Mouse (Mus musculus) intestine, postnatal 0 days (tissue): Measurements from ENCODE around the gene Srrd. TPM values are rescaled to one million over a fixed set of nuclear protein-coding genes. Genes with fewer than 3 reads are reported as not detected.

Experiments used
- ATAC-seq: fragments of 200-750 bp; cut with Nextera tagmentation; 2 replicates; pipeline ENCODE4 v1.8.0; 2017; ENCODE audit warnings: mild to moderate bottlenecking, moderate TSS enrichment, moderate library complexity
- H3K27ac ChIP-seq: fragments of 300-500 bp; sonication (generic); 2 replicates; pipeline ENCODE4 v1.5.1; 2014; ENCODE audit warnings: mild to moderate bottlenecking, low read depth, low read length, moderate library complexity
- H3K27me3 ChIP-seq: fragments of 300-500 bp; sonication (generic); replicated peaks from 2 replicates; pipeline ENCODE4 v1.6.1; 2014; ENCODE audit warnings: low read length, mixed read lengths; ENCODE audit not compliant: control insufficient read depth, insufficient read depth
- H3K36me3 ChIP-seq: fragments of 300-500 bp; sonication (generic); 2 replicates; pipeline ENCODE4 v1.6.1; 2014; ENCODE audit warnings: mild to moderate bottlenecking, moderate library complexity; ENCODE audit not compliant: control insufficient read depth, insufficient read depth
- H3K4me1 ChIP-seq: fragments of 300-500 bp; sonication (generic); replicated peaks from 2 replicates; pipeline ENCODE4 v1.6.1; 2014; ENCODE audit warnings: antibody characterized with exemption, low read length, mixed read lengths; ENCODE audit not compliant: control insufficient read depth, insufficient read depth
- H3K4me2 ChIP-seq: fragments of 300-500 bp; sonication (generic); replicated peaks from 2 replicates; pipeline ENCODE4 v1.6.1; 2014; ENCODE audit warnings: low read depth, mild to moderate bottlenecking, moderate library complexity
- H3K4me3 ChIP-seq: fragments of 300-500 bp; sonication (generic); 2 replicates; pipeline ENCODE4 v1.5.1; 2014; ENCODE audit warnings: low read depth, low read length
- H3K9ac ChIP-seq: fragments of 300-500 bp; sonication (generic); 2 replicates; pipeline ENCODE4 v1.6.1; 2014; ENCODE audit warnings: mild to moderate bottlenecking, low read depth, low read length
- H3K9me3 ChIP-seq: fragments of 300-500 bp; sonication (generic); 2 replicates; pipeline ENCODE4 v1.6.1; 2016; ENCODE audit warnings: mixed run types; ENCODE audit not compliant: control insufficient read depth
- CTCF ChIP-seq: sonication (generic); IDR thresholded peaks from 2 replicates; pipeline ENCODE4 v1.5.1; 2016; ENCODE audit warnings: low read depth, mild to moderate bottlenecking, control low read depth, antibody characterized with exemption, moderate library complexity
- WGBS: fragments of 180-500 bp; shearing (Covaris S2); extraction: QIAGEN DNeasy Blood & Tissue Kit; methylation state at CpG from one replicate; pipeline ENCODE4 v1.1.7; 2014; 5-methylcytosine and 5-hydroxymethylcytosine counted together
- polyA plus RNA-seq: library from polyadenylated mRNA; unstranded; fragments of >200 nt; fragmentation: Nextera tagmentation; extraction: Ambion mirVana; gene quantifications from 2 replicates; pipeline ENCODE4 v1.2.1, GENCODE M21; 2015

Srrd gene
- polyA plus RNA-seq, 1 experiment from 2014 or later, result 15.4 TPM

- Histone ChIP-seq H3K27me3 (no peaks in the 10 kb centered on the region), H3K36me3 (peaks cover 67% of the 10 kb centered on the region), H3K27ac (no peak overlapping the region), H3K4me1 (no peaks in the 10 kb centered on the region), H3K9ac (no peak overlapping the region), H3K4me2 (no peak overlapping the region), H3K4me3 (no peak overlapping the region), H3K9me3 (no peaks in the 10 kb centered on the region)
- whole genome bisulfite sequencing, result 70% methylated on average over 10 of the region's 10 CpGs
- TF ChIP-seq CTCF, result no peak
- ATAC-seq, result no peak
These were observed 21.5 kb upstream of the Srrd start for GRCm38 (mm10) chr5:112364184-112364797.

DNA sequence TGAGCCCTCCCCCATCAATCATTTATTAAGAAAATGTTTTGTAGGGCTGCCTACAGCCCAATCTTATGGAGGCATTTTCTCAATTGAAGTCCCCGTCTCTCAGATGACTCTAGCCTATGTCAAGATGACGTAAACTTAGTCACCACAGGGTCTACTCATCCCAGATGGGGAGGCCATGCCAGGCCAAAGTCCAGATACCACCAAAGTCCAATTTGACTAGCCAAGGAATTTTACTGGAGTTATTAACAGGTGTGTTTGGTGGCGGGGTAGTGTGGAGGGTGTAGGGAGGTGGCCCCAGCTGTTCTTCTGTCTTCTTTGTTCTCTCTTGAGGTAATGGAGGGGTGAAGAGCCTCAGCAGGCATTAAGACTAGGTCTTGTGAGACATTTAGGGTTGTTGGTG, 17.2 kb upstream of the Srrd start:
- peak; percentile 75 for ATAC-seq
- H3K9ac ChIP-seq, result no peak overlapping the region
- 56% methylated on average over 3 of the region's 3 CpGs for whole genome bisulfite sequencing
- no peak for TF ChIP-seq CTCF
- H3K4me1 ChIP-seq, result no peaks in the 10 kb centered on the region
- H3K4me3 ChIP-seq, result no peak overlapping the region
- peaks cover 49% of the 10 kb centered on the region for H3K36me3 ChIP-seq
- no peaks in the 10 kb centered on the region for H3K27me3 ChIP-seq
- peak overlapping the region; percentile 58 for H3K27ac ChIP-seq
- no peaks in the 10 kb centered on the region for H3K9me3 ChIP-seq
- 0 out of 2 replicates have a peak overlapping the region, but pooled peaks have one; percentile 17 for H3K4me2 ChIP-seq

- H3K27me3 ChIP-seq, result no peaks in the 10 kb centered on the region
- H3K27ac ChIP-seq, result peak overlapping the region; percentile 58
- no peak for ATAC-seq
- H3K4me1 ChIP-seq, result no peaks in the 10 kb centered on the region
- no peak for TF ChIP-seq CTCF
- H3K9ac ChIP-seq, result no peak overlapping the region
- no peak overlapping the region for H3K4me3 ChIP-seq
- H3K36me3 ChIP-seq, result peaks cover 49% of the 10 kb centered on the region
- no peak overlapping the region for H3K4me2 ChIP-seq
- H3K9me3 ChIP-seq, result no peaks in the 10 kb centered on the region
- WGBS, result 87% methylated on average over 4 of the region's 4 CpGs
These were observed 16.7 kb upstream of the Srrd start for GRCm38 (mm10) chr5:112359520-112359919.

- 89% methylated on average over 9 of the region's 9 CpGs for WGBS
- H3K9me3 ChIP-seq, result no peaks in the 10 kb centered on the region
- ATAC-seq, result no peak
- TF ChIP-seq CTCF, result no peak
- no peaks in the 10 kb centered on the region for H3K4me1 ChIP-seq
- H3K9ac ChIP-seq, result no peak overlapping the region
- H3K4me3 ChIP-seq, result no peak overlapping the region
- H3K27me3 ChIP-seq, result no peaks in the 10 kb centered on the region
- H3K4me2 ChIP-seq, result no peak overlapping the region
- H3K27ac ChIP-seq, result no peak overlapping the region
- H3K36me3 ChIP-seq, result peaks cover 42% of the 10 kb centered on the region
These were observed 13.5 kb upstream of the Srrd start for GRCm38 (mm10) chr5:112356322-112356721.

GRCm38 (mm10) chr5:112355910-112356309, 13.1 kb upstream of the Srrd start, which contains the start of gene Gm6583:
Gene Gm6583 (minus strand): TSS chr5:112356033.
- no peaks in the 10 kb centered on the region for H3K9me3 ChIP-seq
- peaks cover 46% of the 10 kb centered on the region for H3K36me3 ChIP-seq
- no peak within 1 kb of the TSS for H3K4me3 ChIP-seq
- H3K27me3 ChIP-seq, result no peaks in the 10 kb centered on the region
- peak within 1 kb of the TSS; percentile 35; the same call in 1 of the 2 replicates for H3K27ac ChIP-seq
- H3K4me1 ChIP-seq, result no peaks in the 10 kb centered on the region
- 0 out of 2 replicates have a peak, but pooled peaks have one; percentile 21 for ATAC-seq
- no peak for TF ChIP-seq CTCF
- H3K9ac ChIP-seq, result no peak within 1 kb of the TSS
- WGBS, result 56% methylated on average over 13 of the region's 13 CpGs
- H3K4me2 ChIP-seq, result no peak within 1 kb of the TSS

DNA sequence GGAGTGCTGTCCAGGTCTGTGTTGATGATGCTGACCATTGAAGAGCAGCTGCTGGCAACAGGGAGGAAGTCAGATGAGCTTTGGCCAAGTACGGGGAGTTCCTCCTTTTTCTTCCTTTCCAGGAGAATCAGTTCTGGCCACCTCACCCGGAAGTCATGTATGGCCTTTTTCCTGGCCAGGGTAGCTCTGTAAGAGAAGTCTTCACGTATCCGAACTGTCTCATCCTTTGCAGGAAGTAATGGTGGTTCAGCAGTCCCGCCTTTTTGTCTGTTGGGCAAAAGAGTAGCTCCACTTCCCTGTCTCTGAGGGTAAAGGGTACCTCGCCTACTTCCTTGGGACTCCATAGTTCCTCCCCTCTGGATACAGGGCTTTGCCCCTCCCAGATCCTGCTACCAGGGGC, 12.7 kb upstream of the Srrd start:
- no peak for TF ChIP-seq CTCF
- H3K27ac ChIP-seq, result peak overlapping the region; percentile 35; the same call in 1 of the 2 replicates

More for the DNA sequence above, 12.7 kb upstream of the Srrd start:
- Histone ChIP-seq H3K4me3 (no peak overlapping the region), H3K9ac (no peak overlapping the region), H3K36me3 (peaks cover 50% of the 10 kb centered on the region), H3K27me3 (no peaks in the 10 kb centered on the region), H3K4me2 (no peak overlapping the region), H3K4me1 (no peaks in the 10 kb centered on the region), H3K9me3 (no peaks in the 10 kb centered on the region)
- 70% methylated on average over 6 of the region's 6 CpGs for WGBS
- ATAC-seq, result 0 out of 2 replicates have a peak, but pooled peaks have one; percentile 5
